Mouse (Mus musculus) CH12.LX (cell line): ENCODE measurements around the gene Dusp5. TPM values are rescaled to one million over a fixed set of nuclear protein-coding genes. Genes with fewer than 3 reads are reported as not detected.

ENCODE experiments used
- DNase-seq: peaks from one replicate; pipeline ENCODE4 v3.0.0-alpha.2; 2013; ENCODE audit errors: extremely low read depth
- H3K27ac ChIP-seq: 2 replicates; pipeline ENCODE4 v1.5.1; 2012; ENCODE audit warnings: low read depth, mild to moderate bottlenecking, control low read depth, moderate library complexity; ENCODE audit not compliant: insufficient read depth
- H3K27me3 ChIP-seq: replicated peaks from 2 replicates; pipeline ENCODE3; 2012; ENCODE audit warnings: inconsistent platforms
- H3K36me3 ChIP-seq, 2 experiments: replicated peaks in 1 of 2; 2 replicates each; pipeline versions ENCODE3 to v1.6.1; 2012; ENCODE audit warnings: inconsistent platforms in 1 of 2, low read length in 1 of 2, mild to moderate bottlenecking in 1 of 2, mixed read lengths in 1 of 2, moderate library complexity in 1 of 2; ENCODE audit not compliant: control insufficient read depth in 1 of 2, insufficient read depth in 1 of 2
- H3K4me1 ChIP-seq, 2 experiments: 2 replicates each; pipeline ENCODE4 v1.6.1; 2012; ENCODE audit warnings: inconsistent platforms in 1 of 2, moderate library complexity in 1 of 2; ENCODE audit not compliant: insufficient read depth in 2 of 2, control insufficient read depth in 1 of 2
- H3K4me2 ChIP-seq: 2 replicates; pipeline ENCODE4 v1.6.1; 2012; ENCODE audit warnings: low read depth, mild to moderate bottlenecking, control low read depth; ENCODE audit not compliant: poor library complexity, insufficient read depth, severe bottlenecking
- H3K4me3 ChIP-seq, 3 experiments: fragments of 150-350 bp in 1 of 3; sonication (generic) in 1 of 3; replicated peaks in 1 of 3; 2 replicates each; pipeline versions ENCODE3 to v1.5.1; 2011 to 2012; ENCODE audit warnings: low read depth in 2 of 3, low read length in 2 of 3, mild to moderate bottlenecking in 2 of 3, moderate library complexity in 2 of 3, control low read depth in 1 of 3, improper control_type of control experiment in 1 of 3, inconsistent platforms in 1 of 3, mixed read lengths in 1 of 3; ENCODE audit not compliant: poor library complexity in 1 of 3
- H3K79me2 ChIP-seq: replicated peaks from 2 replicates; pipeline ENCODE4 v1.6.1; 2012; ENCODE audit warnings: mild to moderate bottlenecking, moderate library complexity; ENCODE audit not compliant: control insufficient read depth, poor library complexity, insufficient read depth, severe bottlenecking; ENCODE audit errors: extremely low read depth
- H3K9ac ChIP-seq: 2 replicates; pipeline ENCODE4 v1.6.1; 2012; ENCODE audit warnings: low read depth, mild to moderate bottlenecking, control low read depth, moderate library complexity; ENCODE audit not compliant: insufficient read depth
- H3K9me3 ChIP-seq: replicated peaks from 2 replicates; pipeline ENCODE3; 2012; ENCODE audit warnings: low read length, inconsistent platforms, mixed read lengths
- BHLHE40 ChIP-seq: IDR thresholded peaks from 2 replicates; pipeline ENCODE4 v1.6.1; 2011; ENCODE audit warnings: mild to moderate bottlenecking, low read depth, low read length, improper control_type of control experiment
- CHD1 ChIP-seq: IDR thresholded peaks from 2 replicates; pipeline ENCODE4 v1.6.1; 2012; ENCODE audit warnings: low read depth, low read length, improper control_type of control experiment, inconsistent platforms
- CHD2 ChIP-seq: IDR thresholded peaks from 2 replicates; pipeline ENCODE4 v1.6.1; 2011; ENCODE audit warnings: low read length, improper control_type of control experiment
- EP300 ChIP-seq: IDR thresholded peaks from 2 replicates; pipeline ENCODE4 v1.6.1; 2011; ENCODE audit warnings: low read length, improper control_type of control experiment
- GABPA ChIP-seq: IDR thresholded peaks from 2 replicates; pipeline ENCODE4 v1.6.1; 2012; ENCODE audit warnings: low read depth, low read length, improper control_type of control experiment, inconsistent platforms; ENCODE audit not compliant: insufficient replicate concordance
- HCFC1 ChIP-seq: IDR thresholded peaks from 2 replicates; pipeline ENCODE4 v1.6.1; 2012; ENCODE audit warnings: low read depth, mild to moderate bottlenecking, inconsistent platforms, low read length, improper control_type of control experiment
- IRF4 ChIP-seq: IDR thresholded peaks from 2 replicates; pipeline ENCODE4 v1.6.1; 2014; ENCODE audit warnings: low read depth, mild to moderate bottlenecking, inconsistent platforms, low read length, improper control_type of control experiment
- JUN ChIP-seq: IDR thresholded peaks from 2 replicates; pipeline ENCODE4 v1.6.1; 2011; ENCODE audit warnings: low read depth, mild to moderate bottlenecking, low read length, improper control_type of control experiment, moderate library complexity; ENCODE audit not compliant: insufficient read depth
- JUND ChIP-seq: conservative IDR thresholded peaks from 2 replicates; pipeline ENCODE4 v1.6.1; 2011; ENCODE audit warnings: low read depth, low read length, improper control_type of control experiment
- MAX ChIP-seq: IDR thresholded peaks from 2 replicates; pipeline ENCODE4 v1.6.1; 2011; ENCODE audit warnings: low read length, improper control_type of control experiment
- MAZ ChIP-seq: IDR thresholded peaks from 2 replicates; pipeline ENCODE4 v1.6.1; 2012; ENCODE audit warnings: low read depth, mild to moderate bottlenecking, inconsistent platforms, low read length, improper control_type of control experiment, moderate library complexity
- MXI1 ChIP-seq: IDR thresholded peaks from 2 replicates; pipeline ENCODE4 v1.6.1; 2011; ENCODE audit warnings: mild to moderate bottlenecking, low read depth, low read length, improper control_type of control experiment
- MYC ChIP-seq: IDR thresholded peaks from 2 replicates; pipeline ENCODE4 v1.6.1; 2011; ENCODE audit warnings: low read depth, mild to moderate bottlenecking, improper control_type of control experiment, low read length
- NRF1 ChIP-seq: IDR thresholded peaks from 2 replicates; pipeline ENCODE4 v1.6.1; 2014; ENCODE audit warnings: low read depth, mild to moderate bottlenecking, inconsistent platforms, low read length, improper control_type of control experiment, moderate library complexity
- POLR2A ChIP-seq: IDR thresholded peaks from 2 replicates; pipeline ENCODE4 v1.6.1; 2011; ENCODE audit warnings: low read depth, mild to moderate bottlenecking, improper control_type of control experiment, low read length
- POLR2AphosphoS2 ChIP-seq: IDR thresholded peaks from 2 replicates; pipeline ENCODE4 v1.6.1; 2011; ENCODE audit warnings: low read depth, low read length, improper control_type of control experiment
- RAD21 ChIP-seq: IDR thresholded peaks from 2 replicates; pipeline ENCODE4 v1.6.1; 2011; ENCODE audit warnings: low read depth, mild to moderate bottlenecking, low read length, improper control_type of control experiment, moderate library complexity
- RCOR1 ChIP-seq: conservative IDR thresholded peaks from 2 replicates; pipeline ENCODE4 v1.6.1; 2012; ENCODE audit warnings: low read depth, mild to moderate bottlenecking, inconsistent platforms, low read length, improper control_type of control experiment
- SIN3A ChIP-seq: IDR thresholded peaks from 2 replicates; pipeline ENCODE4 v1.6.1; 2012; ENCODE audit warnings: low read length, improper control_type of control experiment, inconsistent platforms
- TBP ChIP-seq: conservative IDR thresholded peaks from 2 replicates; pipeline ENCODE4 v1.6.1; 2011; ENCODE audit warnings: low read depth, low read length, improper control_type of control experiment
- TCF12 ChIP-seq: IDR thresholded peaks from 2 replicates; pipeline ENCODE4 v1.6.1; 2014; ENCODE audit warnings: low read depth, mild to moderate bottlenecking, inconsistent platforms, low read length, improper control_type of control experiment
- UBTF ChIP-seq: IDR thresholded peaks from 2 replicates; pipeline ENCODE4 v1.6.1; 2012; ENCODE audit warnings: low read depth, mild to moderate bottlenecking, inconsistent platforms, low read length, improper control_type of control experiment, moderate library complexity
- USF1 ChIP-seq: IDR thresholded peaks from 2 replicates; pipeline ENCODE4 v1.6.1; 2014; ENCODE audit warnings: low read depth, mild to moderate bottlenecking, inconsistent platforms, low read length, improper control_type of control experiment
- USF2 ChIP-seq: conservative IDR thresholded peaks from 2 replicates; pipeline ENCODE4 v1.6.1; 2011; ENCODE audit warnings: low read depth, low read length, improper control_type of control experiment
- ZKSCAN1 ChIP-seq: IDR thresholded peaks from 2 replicates; pipeline ENCODE4 v1.6.1; 2012; ENCODE audit warnings: low read depth, inconsistent platforms, low read length, improper control_type of control experiment, borderline replicate concordance
- ZNF384 ChIP-seq: IDR thresholded peaks from 2 replicates; pipeline ENCODE4 v1.6.1; 2012; ENCODE audit warnings: low read depth, low read length, improper control_type of control experiment, inconsistent platforms
- dilution Hi-C: fragments of 300-500 bp; cut with MboI; formaldehyde crosslinking; loops from 2 replicates; pipeline ENCODE4 v1.14.3; 2020; ENCODE audit warnings: low sequenced_read_pairs; ENCODE audit not compliant: extremely low pct_unique_long_range_greater_than_20kb, extremely low pct_ligation_motif_present
- in situ Hi-C: fragments of 300-500 bp; cut with MboI; formaldehyde crosslinking; loops from 3 replicates; pipeline ENCODE4 v1.14.3; 2019; ENCODE audit warnings: low sequenced_read_pairs, low pct_ligation_motif_present, low pct_unique_long_range_greater_than_20kb, mixed read lengths
- polyA plus RNA-seq: library from polyadenylated mRNA; unstranded; fragments of >175 nt; gene quantifications from 2 replicates; pipeline ENCODE4 v1.2.1, GENCODE M21; 2012; ENCODE audit warnings: low read depth; ENCODE audit not compliant: insufficient read length
- total RNA-seq, 2 experiments: library from RNA; depleted of rRNA; stranded (reverse); fragments of 300-350 nt in 1 of 2; fragments of >200 nt in 1 of 2; gene quantifications; 2 replicates each; pipeline ENCODE4 v1.2.3; 2012 to 2014

Gene Dusp5
- total and polyA plus RNA-seq, 3 experiments = 10.6 to 18.2 (median 13.2) TPM

GRCm38 (mm10) chr19:53574131-53574530 is 45.2 kb downstream of the Dusp5 start:
- H3K4me2 ChIP-seq = no peak overlapping the region
- H3K9ac ChIP-seq = no peak overlapping the region
- no peaks in the 10 kb centered on the region for H3K9me3 ChIP-seq
- H3K27me3 ChIP-seq = no peaks in the 10 kb centered on the region
- TF ChIP-seq POLR2A (no peak), ZNF384 (no peak), RAD21 (no peak), RCOR1 (no peak), UBTF (no peak), USF1 (no peak), HCFC1 (no peak), SIN3A (no peak), JUN (no peak), ZKSCAN1 (no peak), CHD2 (no peak), MYC (no peak), IRF4 (no peak), CHD1 (no peak), MAZ (no peak)
- peaks cover 7 to 24% of the 10 kb centered on the region in 2 experiments for H3K4me1 ChIP-seq
- H3K27ac ChIP-seq = no peak overlapping the region
- no peaks in the 10 kb centered on the region for H3K36me3 ChIP-seq
- in situ Hi-C loops (no loop called here), dilution Hi-C loops (no loop called here)
- DNase-seq = no peak
- H3K4me3 ChIP-seq = no peak overlapping the region
- H3K79me2 ChIP-seq = no peaks in the 10 kb centered on the region

GRCm38 (mm10) chr19:53574546-53574945 is 45.6 kb downstream of the Dusp5 start:
- TF ChIP-seq RCOR1 (no peak), MAX (no peak), USF2 (no peak), JUN (no peak), JUND (no peak), MXI1 (no peak), CHD2 (no peak), RAD21 (no peak), POLR2A (no peak), CHD1 (no peak), BHLHE40 (no peak), EP300 (no peak), TCF12 (no peak), NRF1 (no peak), IRF4 (no peak), ZNF384 (no peak), TBP (no peak), GABPA (no peak), POLR2AphosphoS2 (no peak)
- dilution Hi-C loops = no loop called here
- Histone ChIP-seq H3K9ac (no peak overlapping the region), H3K9me3 (no peaks in the 10 kb centered on the region), H3K4me1 (peaks cover 7 to 23% of the 10 kb centered on the region in 2 experiments), H3K36me3 (no peaks in the 10 kb centered on the region), H3K27ac (no peak overlapping the region), H3K4me3 (no peak overlapping the region), H3K79me2 (no peaks in the 10 kb centered on the region), H3K27me3 (no peaks in the 10 kb centered on the region), H3K4me2 (no peak overlapping the region)
- in situ Hi-C loops = no loop called here
- no peak for DNase-seq
